Mouse (Mus musculus): ENCODE results near the gene 4933424G06Rik.

The 4933424G06Rik gene

GRCm38 (mm10) chr1:36769951-36770350 is 60.0 kb downstream of the 4933424G06Rik start:
- peak; percentile 79 for DNase-seq (ENCODE audit: low read depth, low spot score)

- peak; percentile 93 for DNase-seq (ENCODE audit: low read depth, low spot score)
Observed at GRCm38 (mm10) chr1:36770998-36771397, 61.0 kb downstream of the 4933424G06Rik start.

GRCm38 (mm10) chr1:36772198-36772934 is 62.4 kb downstream of the 4933424G06Rik start:
- DNase-seq (ENCODE audit: low read depth, low spot score) = peak; percentile 40

GRCm38 (mm10) chr1:36780793-36781192 is 70.8 kb downstream of the 4933424G06Rik start:
- DNase-seq (ENCODE audit: low read depth, low spot score) = no peak

- no peak for DNase-seq (ENCODE audit: low read depth, low spot score)
Observed at GRCm38 (mm10) chr1:36782476-36782875, 72.5 kb downstream of the 4933424G06Rik start.

- DNase-seq (ENCODE audit: low read depth, low spot score) = peak; percentile 90
Observed at GRCm38 (mm10) chr1:36784365-36785134, 74.6 kb downstream of the 4933424G06Rik start.

GRCm38 (mm10) chr1:36785238-36785641 is 75.3 kb downstream of the 4933424G06Rik start:
- peak; percentile 65 for DNase-seq (ENCODE audit: low read depth, low spot score)

- DNase-seq (ENCODE audit: low read depth, low spot score) = peak; percentile 60
Observed at GRCm38 (mm10) chr1:36786377-36786776, 76.4 kb downstream of the 4933424G06Rik start.

GRCm38 (mm10) chr1:36789416-36789815 is 79.5 kb downstream of the 4933424G06Rik start:
- DNase-seq (ENCODE audit: low read depth, low spot score) = no peak

- no peak for DNase-seq (ENCODE audit: low read depth, low spot score)
Observed at GRCm38 (mm10) chr1:36796711-36797110, 86.8 kb downstream of the 4933424G06Rik start.

GRCm38 (mm10) chr1:36797481-36797880 is 87.5 kb downstream of the 4933424G06Rik start:
- DNase-seq (ENCODE audit: low read depth, low spot score) = no peak

GRCm38 (mm10) chr1:36800379-36801011 is 90.5 kb downstream of the 4933424G06Rik start:
- no peak for DNase-seq (ENCODE audit: low read depth, low spot score)

- DNase-seq (ENCODE audit: low read depth, low spot score) = peak; percentile 87
Observed at GRCm38 (mm10) chr1:36804259-36804658, 94.3 kb downstream of the 4933424G06Rik start.

GRCm38 (mm10) chr1:36804833-36805232 is 94.9 kb downstream of the 4933424G06Rik start:
- DNase-seq (ENCODE audit: low read depth, low spot score) = no peak

GRCm38 (mm10) chr1:36806181-36806905 is 96.4 kb downstream of the 4933424G06Rik start:
- DNase-seq (ENCODE audit: low read depth, low spot score) = no peak

GRCm38 (mm10) chr1:36807086-36807485 is 97.1 kb downstream of the 4933424G06Rik start:
- no peak for DNase-seq (ENCODE audit: low read depth, low spot score)

Measured in ES-CJ7 (cell line).